Mouse (Mus musculus) myocyte (in vitro differentiated cells): ENCODE data around the gene Cym. TPM values are rescaled to one million over a fixed set of nuclear protein-coding genes. Genes with fewer than 3 reads are reported as not detected.

Experiments used
- H3K27me3 ChIP-seq: one replicate; pipeline ENCODE4 v1.6.1; 2011; ENCODE audit not compliant: control insufficient read depth, insufficient read depth, insufficient read length
- H3K36me3 ChIP-seq: one replicate; pipeline ENCODE4 v1.6.1; 2011; ENCODE audit not compliant: control insufficient read depth, insufficient read depth
- H3K4me2 ChIP-seq: one replicate; pipeline ENCODE4 v1.6.1; 2011; ENCODE audit warnings: low read depth, control low read depth
- H3K4me3 ChIP-seq: one replicate; pipeline ENCODE4 v1.5.1; 2011; ENCODE audit warnings: mild to moderate bottlenecking, control low read depth, moderate library complexity
- H3K79me2 ChIP-seq: one replicate; pipeline ENCODE4 v1.6.1; 2011; ENCODE audit not compliant: control insufficient read depth, insufficient read depth
- H3ac ChIP-seq: one replicate; pipeline ENCODE4 v1.6.1; 2011; ENCODE audit not compliant: control insufficient read depth, insufficient read length
- CEBPB ChIP-seq: IDR thresholded peaks from 2 replicates; pipeline ENCODE4 v1.6.1; 2011; ENCODE audit warnings: mild to moderate bottlenecking, moderate library complexity; ENCODE audit not compliant: poor library complexity, insufficient read depth, severe bottlenecking
- E2F4 ChIP-seq: IDR thresholded peaks from one replicate; pipeline ENCODE4 v1.6.1; 2011; ENCODE audit warnings: mild to moderate bottlenecking, control low read depth, moderate library complexity; ENCODE audit not compliant: insufficient read depth
- MAX ChIP-seq: IDR thresholded peaks from one replicate; pipeline ENCODE4 v1.6.1; 2011; ENCODE audit warnings: low read depth, mild to moderate bottlenecking, control low read depth
- MYOD1 ChIP-seq, 3 experiments: IDR thresholded peaks; one replicate each; pipeline ENCODE4 v1.6.1; 2011; ENCODE audit warnings: control low read depth in 2 of 3, low read depth in 2 of 3, mild to moderate bottlenecking in 2 of 3, moderate library complexity in 1 of 3; ENCODE audit not compliant: insufficient read length in 2 of 3, control insufficient read depth in 1 of 3
- MYOG ChIP-seq, 3 experiments: IDR thresholded peaks; one replicate each; pipeline ENCODE4 v1.6.1; 2011; ENCODE audit warnings: control low read depth in 2 of 3, low read depth in 2 of 3, mild to moderate bottlenecking in 2 of 3; ENCODE audit not compliant: insufficient read length in 2 of 3, control insufficient read depth in 1 of 3, insufficient read depth in 1 of 3
- POLR2A ChIP-seq: IDR thresholded peaks from one replicate; pipeline ENCODE4 v1.6.1; 2011; ENCODE audit warnings: low read depth, mild to moderate bottlenecking, control low read depth, moderate library complexity; ENCODE audit not compliant: insufficient read length
- POLR2AphosphoS2 ChIP-seq: IDR thresholded peaks from one replicate; pipeline ENCODE4 v1.6.1; 2011; ENCODE audit warnings: low read depth, control low read depth; ENCODE audit not compliant: insufficient read length
- REST ChIP-seq: IDR thresholded peaks from one replicate; pipeline ENCODE4 v1.6.1; 2011; ENCODE audit warnings: mild to moderate bottlenecking, control low read depth, moderate library complexity; ENCODE audit not compliant: insufficient read depth, insufficient read length
- SRF ChIP-seq: IDR thresholded peaks from one replicate; pipeline ENCODE4 v1.6.1; 2011; ENCODE audit warnings: low read depth; ENCODE audit not compliant: control insufficient read depth, insufficient read length
- TCF12 ChIP-seq: IDR thresholded peaks from one replicate; pipeline ENCODE4 v1.6.1; 2011; ENCODE audit warnings: mild to moderate bottlenecking, control low read depth; ENCODE audit not compliant: poor library complexity, insufficient read depth, severe bottlenecking
- TCF3 ChIP-seq: IDR thresholded peaks from one replicate; pipeline ENCODE4 v1.6.1; 2011; ENCODE audit warnings: low read depth, control low read depth; ENCODE audit not compliant: insufficient read length
- USF1 ChIP-seq: IDR thresholded peaks from one replicate; pipeline ENCODE4 v1.6.1; 2011; ENCODE audit warnings: low read depth, mild to moderate bottlenecking, control low read depth, moderate library complexity
- polyA plus RNA-seq: library from polyadenylated mRNA; unstranded; fragments of >200 nt; fragmentation: generic; extraction: Trizol; gene quantifications from one replicate; pipeline ENCODE4 v1.2.1, GENCODE M21; 2012; ENCODE audit warnings: missing spikeins

The Cym gene
- polyA plus RNA-seq, 1 experiment, result 0.05 TPM

- TF ChIP-seq MAX (no peak), USF1 (no peak), E2F4 (no peak), POLR2A (no peak)
- no peak overlapping the region for H3K4me3 ChIP-seq
- no peaks in the 10 kb centered on the region for H3K79me2 ChIP-seq
- no peak overlapping the region for H3ac ChIP-seq
- H3K4me2 ChIP-seq, result no peak overlapping the region
- no peaks in the 10 kb centered on the region for H3K27me3 ChIP-seq
- no peaks in the 10 kb centered on the region for H3K36me3 ChIP-seq
These were observed 8.3 kb upstream of the Cym start for GRCm38 (mm10) chr3:107229822-107230221.

GRCm38 (mm10) chr3:107229221-107229620 is 7.7 kb upstream of the Cym start:
- no peak overlapping the region for H3K4me3 ChIP-seq
- H3K36me3 ChIP-seq, result no peaks in the 10 kb centered on the region
- no peak overlapping the region for H3K4me2 ChIP-seq
- no peaks in the 10 kb centered on the region for H3K79me2 ChIP-seq
- TF ChIP-seq POLR2AphosphoS2, result no peak
- no peak for TF ChIP-seq CEBPB
- no peak for TF ChIP-seq MYOD1 (IDR thresholded peaks at IDR 0.05; ENCODE audit: control insufficient read depth in 1 of 3, insufficient read length in 2 of 3, low read depth in 2 of 3)
- no peak for TF ChIP-seq MAX
- TF ChIP-seq MYOG (IDR thresholded peaks at IDR 0.05; ENCODE audit: control insufficient read depth in 1 of 3, insufficient read depth in 1 of 3, insufficient read length in 2 of 3, low read depth in 2 of 3), result no peak
- TF ChIP-seq USF1, result no peak
- TF ChIP-seq REST, result no peak
- TF ChIP-seq POLR2A, result no peak
- TF ChIP-seq TCF3, result no peak
- TF ChIP-seq TCF12, result no peak
- no peak for TF ChIP-seq SRF
- no peak for TF ChIP-seq E2F4
- H3ac ChIP-seq, result no peak overlapping the region
- H3K27me3 ChIP-seq, result no peaks in the 10 kb centered on the region

GRCm38 (mm10) chr3:107225820-107226219 is 4.3 kb upstream of the Cym start:
- Histone ChIP-seq H3K36me3 (no peaks in the 10 kb centered on the region), H3K27me3 (no peaks in the 10 kb centered on the region), H3ac (no peak overlapping the region), H3K79me2 (no peaks in the 10 kb centered on the region), H3K4me2 (no peak overlapping the region), H3K4me3 (no peak overlapping the region)
- TF ChIP-seq E2F4 (no peak), POLR2AphosphoS2 (no peak)

- no peaks in the 10 kb centered on the region for H3K36me3 ChIP-seq
- no peak for TF ChIP-seq POLR2A
- no peak for TF ChIP-seq CEBPB
- no peak for TF ChIP-seq TCF12
- TF ChIP-seq POLR2AphosphoS2, result no peak
- TF ChIP-seq USF1, result no peak
- no peak for TF ChIP-seq MYOD1 (IDR thresholded peaks at IDR 0.05; ENCODE audit: control insufficient read depth in 1 of 3, insufficient read length in 2 of 3, low read depth in 2 of 3)
- no peak for TF ChIP-seq TCF3
- TF ChIP-seq SRF, result no peak
- TF ChIP-seq REST, result no peak
- TF ChIP-seq E2F4, result no peak
- no peak for TF ChIP-seq MYOG (IDR thresholded peaks at IDR 0.05; ENCODE audit: control insufficient read depth in 1 of 3, insufficient read depth in 1 of 3, insufficient read length in 2 of 3, low read depth in 2 of 3)
- TF ChIP-seq MAX, result no peak
- H3K4me2 ChIP-seq, result no peak overlapping the region
- peaks cover 10% of the 10 kb centered on the region for H3K27me3 ChIP-seq
- H3K4me3 ChIP-seq, result no peak overlapping the region
- no peak overlapping the region for H3ac ChIP-seq
- no peaks in the 10 kb centered on the region for H3K79me2 ChIP-seq
These were observed 1.7 kb upstream of the Cym start for GRCm38 (mm10) chr3:107223230-107223629.

GRCm38 (mm10) chr3:107218572-107218971 is 3.0 kb downstream of the Cym start:
- H3ac ChIP-seq, result no peak overlapping the region
- H3K79me2 ChIP-seq, result no peaks in the 10 kb centered on the region
- TF ChIP-seq TCF3 (no peak), POLR2A (no peak), REST (no peak), TCF12 (no peak), CEBPB (no peak), MYOG (IDR thresholded peaks at IDR 0.05; ENCODE audit: control insufficient read depth in 1 of 3, insufficient read depth in 1 of 3, insufficient read length in 2 of 3, low read depth in 2 of 3) (no peak), USF1 (no peak), POLR2AphosphoS2 (no peak), E2F4 (no peak), SRF (no peak), MAX (no peak), MYOD1 (IDR thresholded peaks at IDR 0.05; ENCODE audit: control insufficient read depth in 1 of 3, insufficient read length in 2 of 3, low read depth in 2 of 3) (no peak)
- no peaks in the 10 kb centered on the region for H3K36me3 ChIP-seq
- no peak overlapping the region for H3K4me3 ChIP-seq
- H3K4me2 ChIP-seq, result no peak overlapping the region
- H3K27me3 ChIP-seq, result peaks cover 29% of the 10 kb centered on the region
